Mouse (Mus musculus): ENCODE measurements around the gene Cfd. TPM values are rescaled to one million over a fixed set of nuclear protein-coding genes. Genes with fewer than 3 reads are reported as not detected.
A peak's percentile ranks its signal among the peaks of the same experiment; 100 is the strongest.

Cfd gene
- polyA plus RNA-seq, 1 experiment from 2014 or later: not detected

DNA sequence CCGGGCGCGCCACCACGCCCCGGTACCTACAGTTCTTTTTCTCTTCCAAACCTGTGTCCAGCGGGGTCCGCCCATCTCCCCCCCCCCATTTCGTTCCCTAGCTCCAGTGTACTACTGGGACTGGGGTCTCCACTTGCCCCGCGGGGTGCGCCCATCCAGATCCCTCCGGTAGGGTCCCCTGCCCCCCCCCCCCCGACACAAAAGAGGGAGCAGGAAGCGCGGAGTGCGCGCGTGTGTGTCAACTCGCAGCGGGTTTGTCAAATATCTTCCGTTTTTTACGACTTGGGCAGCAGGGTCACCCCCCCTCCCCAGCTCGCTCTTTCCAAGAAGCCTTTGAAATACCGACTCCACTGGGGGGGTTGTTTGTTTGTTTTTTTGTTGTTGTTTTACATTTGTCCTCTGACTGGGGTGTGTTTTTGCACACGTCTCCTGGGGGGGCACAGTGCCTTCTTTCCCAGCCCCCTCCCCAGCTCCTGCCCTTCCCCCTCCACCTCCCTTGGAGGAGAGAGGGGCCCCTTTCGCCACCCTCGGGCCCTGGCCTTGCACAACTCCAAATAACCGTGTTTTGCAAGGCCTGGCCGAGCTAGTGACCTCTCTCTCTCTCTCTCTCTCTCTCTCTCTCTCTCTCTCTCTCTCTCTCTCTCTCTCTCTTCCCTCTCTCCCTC is 37.5 kb downstream of the Cfd start:
- Histone ChIP-seq H3K27me3 (ENCODE audit: control insufficient read depth, insufficient read depth, low read length) (peaks cover 4% of the 10 kb centered on the region), H3K9me3 (ENCODE audit: control insufficient read depth, low read length) (no peaks in the 10 kb centered on the region), H3K27ac (ENCODE audit: low read depth, low read length) (peak overlapping the region; percentile 72; the same call in 1 of the 2 replicates), H3K36me3 (ENCODE audit: control insufficient read depth, insufficient read depth, low read length) (no peaks in the 10 kb centered on the region), H3K9ac (ENCODE audit: low read length) (peak overlapping the region; percentile 83), H3K4me2 (ENCODE audit: low read depth, low read length, severe bottlenecking) (peak overlapping the region; percentile 83), H3K4me1 (replicated peaks; ENCODE audit: control insufficient read depth, insufficient read depth, low read length) (peaks cover 9% of the 10 kb centered on the region), H3K4me3 (ENCODE audit: low read depth, low read length) (peak overlapping the region; percentile 86)
- WGBS: under 1% methylated on average over 29 of the region's 29 CpGs
- DNase-seq (ENCODE audit: low spot score): peak; percentile 78
- ATAC-seq (replicated peaks; ENCODE audit: low FRiP score): no peak

DNA sequence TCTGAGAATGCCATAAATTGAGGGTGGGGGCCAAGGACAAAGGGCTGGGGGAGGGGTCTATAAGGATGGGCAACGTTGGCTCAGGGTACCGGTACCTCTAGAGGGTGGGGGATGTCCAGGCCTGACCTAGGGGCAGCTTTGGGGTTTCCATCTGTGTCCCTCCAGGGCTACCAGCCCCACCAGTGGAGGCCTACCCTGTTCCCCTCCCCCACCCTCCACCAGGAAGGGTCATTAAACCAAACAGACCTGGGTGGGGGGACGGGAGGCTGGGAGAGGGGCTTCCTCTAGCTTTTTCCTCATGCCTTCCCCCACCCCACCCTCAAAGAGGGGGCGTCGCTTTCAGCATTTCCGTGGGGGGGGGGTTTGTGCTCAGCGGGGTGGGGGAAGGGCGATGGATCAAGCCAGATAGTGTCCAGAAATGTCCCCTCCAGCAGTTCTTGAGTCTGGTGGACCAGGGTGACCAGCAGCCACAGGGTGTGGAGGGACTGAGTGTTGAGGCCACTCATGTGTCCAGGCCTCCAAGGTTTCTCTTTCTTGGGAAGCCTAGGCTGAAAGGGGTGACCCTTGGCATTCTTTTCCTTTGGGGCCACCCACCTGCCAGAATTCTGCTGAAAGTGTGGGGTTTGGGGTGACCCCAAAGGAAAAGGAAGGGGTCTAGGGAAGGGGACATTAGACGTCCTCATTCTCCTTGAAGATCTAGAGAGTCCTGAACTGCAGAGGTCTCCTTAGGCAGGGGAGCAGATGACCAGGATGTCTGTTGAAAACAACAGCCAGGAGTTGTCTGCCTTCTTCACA is 38.5 kb downstream of the Cfd start:
- no peaks in the 10 kb centered on the region for H3K36me3 ChIP-seq (ENCODE audit: control insufficient read depth, insufficient read depth, low read length)
- ATAC-seq (replicated peaks; ENCODE audit: low FRiP score) (0 out of 2 replicates have a peak, but pooled peaks have one; percentile 10), DNase-seq (ENCODE audit: low spot score) (no peak)
- peak overlapping the region; percentile 49 for H3K9ac ChIP-seq (ENCODE audit: low read length)
- peak overlapping the region; percentile 59; the same call in 1 of the 2 replicates for H3K27ac ChIP-seq (ENCODE audit: low read depth, low read length)
- H3K4me3 ChIP-seq (ENCODE audit: low read depth, low read length): peak overlapping the region; percentile 86
- H3K27me3 ChIP-seq (ENCODE audit: control insufficient read depth, insufficient read depth, low read length): no peaks in the 10 kb centered on the region; the same call in 1 of the 2 replicates
- WGBS: 19% methylated on average over 9 of the region's 9 CpGs
- H3K4me2 ChIP-seq (ENCODE audit: low read depth, low read length, severe bottlenecking): peak overlapping the region; percentile 83
- no peaks in the 10 kb centered on the region for H3K9me3 ChIP-seq (ENCODE audit: control insufficient read depth, low read length)
- peaks cover 9% of the 10 kb centered on the region for H3K4me1 ChIP-seq (replicated peaks; ENCODE audit: control insufficient read depth, insufficient read depth, low read length)

DNA sequence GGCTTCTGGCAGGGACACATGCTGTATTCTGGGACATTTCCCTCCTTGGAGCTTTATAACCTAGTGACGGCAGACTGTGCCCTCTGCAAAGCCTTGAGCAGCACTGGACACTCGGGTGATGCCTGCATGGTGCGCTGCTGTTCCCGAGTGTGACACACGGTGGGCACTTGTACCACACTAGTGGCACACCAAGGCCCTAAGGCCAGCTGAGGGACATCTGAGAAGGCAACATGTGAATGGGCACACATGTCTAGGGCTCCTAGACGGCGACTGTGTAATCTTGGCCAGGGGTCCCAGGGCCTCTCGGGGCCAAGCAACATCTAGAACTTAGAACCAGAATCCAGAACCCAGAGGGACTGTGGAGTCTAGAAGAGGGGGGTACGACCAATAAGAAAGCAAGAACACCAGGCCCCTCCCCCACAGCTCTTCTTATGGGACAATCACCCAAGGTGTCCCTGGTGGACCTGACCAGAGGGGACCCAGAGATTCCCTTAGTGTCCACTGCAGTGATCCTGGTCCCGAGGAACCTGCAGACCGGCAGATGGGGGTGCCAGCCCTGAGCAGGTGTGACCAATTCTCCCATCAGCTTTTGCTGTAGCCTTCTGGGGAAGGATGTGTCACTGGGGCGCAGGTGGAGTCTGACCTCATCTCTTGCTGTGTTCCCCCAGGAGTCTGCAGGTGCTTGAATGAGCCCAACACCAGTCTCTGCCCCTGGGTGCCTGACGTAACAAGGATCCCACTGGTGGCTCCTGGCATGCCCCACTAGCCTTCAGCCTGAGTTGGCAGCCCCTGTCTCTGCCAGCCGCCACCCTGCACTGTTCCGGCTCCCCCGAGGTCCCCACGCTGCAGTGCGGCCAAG is 39.5 kb downstream of the Cfd start:
- H3K4me1 ChIP-seq (replicated peaks; ENCODE audit: control insufficient read depth, insufficient read depth, low read length): peaks cover 9% of the 10 kb centered on the region
- no peak overlapping the region for H3K4me2 ChIP-seq (ENCODE audit: low read depth, low read length, severe bottlenecking)
- no peaks in the 10 kb centered on the region for H3K9me3 ChIP-seq (ENCODE audit: control insufficient read depth, low read length)
- no peaks in the 10 kb centered on the region for H3K36me3 ChIP-seq (ENCODE audit: control insufficient read depth, insufficient read depth, low read length)
- 91% methylated on average over 18 of the region's 18 CpGs for WGBS
- DNase-seq (ENCODE audit: low spot score) (no peak), ATAC-seq (replicated peaks; ENCODE audit: low FRiP score) (no peak)
- no peak overlapping the region for H3K27ac ChIP-seq (ENCODE audit: low read depth, low read length)
- H3K4me3 ChIP-seq (ENCODE audit: low read depth, low read length): no peak overlapping the region
- H3K27me3 ChIP-seq (ENCODE audit: control insufficient read depth, insufficient read depth, low read length): no peaks in the 10 kb centered on the region
- H3K9ac ChIP-seq (ENCODE audit: low read length): no peak overlapping the region

DNA sequence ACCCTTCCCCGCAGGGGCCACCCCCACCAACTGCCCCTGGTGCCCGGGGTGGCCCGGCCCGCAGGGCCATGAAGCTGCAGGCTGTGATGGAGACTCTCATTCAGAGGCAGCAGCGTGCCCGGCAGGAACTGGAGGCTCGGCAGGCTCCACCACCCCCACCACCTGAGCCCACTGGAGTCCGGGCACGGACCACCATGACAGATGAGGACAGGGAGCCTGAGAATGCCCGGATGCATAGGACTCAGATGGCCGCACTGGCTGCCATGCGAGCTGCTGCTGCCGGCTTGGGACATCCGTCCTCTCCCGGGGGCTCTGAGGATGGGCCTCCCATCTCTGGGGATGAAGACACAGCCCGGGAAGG is 40.2 kb downstream of the Cfd start:
- H3K4me2 ChIP-seq (ENCODE audit: low read depth, low read length, severe bottlenecking): no peak overlapping the region
- H3K9ac ChIP-seq (ENCODE audit: low read length): no peak overlapping the region

DNA sequence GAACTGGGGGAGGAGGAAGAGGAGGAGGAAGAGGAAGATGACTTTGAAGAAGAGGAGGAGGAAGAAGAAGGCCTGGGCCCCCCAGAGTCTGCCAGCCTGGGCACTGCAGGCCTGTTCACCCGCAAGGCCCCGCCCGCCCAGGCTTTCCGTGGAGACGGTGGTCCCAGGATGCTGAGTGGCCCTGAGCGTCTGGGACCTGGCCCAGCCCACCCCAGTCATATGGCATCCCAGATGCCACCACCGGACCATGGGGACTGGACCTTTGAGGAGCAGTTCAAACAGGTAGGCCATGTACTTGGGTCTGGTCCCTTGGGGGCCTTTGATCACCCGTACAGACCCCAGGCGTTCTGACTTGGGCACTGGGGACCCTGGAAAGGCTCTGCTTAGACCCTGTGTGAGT is 41.1 kb downstream of the Cfd start:
- H3K27me3 ChIP-seq (ENCODE audit: control insufficient read depth, insufficient read depth, low read length): no peaks in the 10 kb centered on the region
- DNase-seq (ENCODE audit: low spot score) (no peak), ATAC-seq (replicated peaks; ENCODE audit: low FRiP score) (no peak)
- no peak overlapping the region for H3K27ac ChIP-seq (ENCODE audit: low read depth, low read length)
- peaks cover 9% of the 10 kb centered on the region for H3K4me1 ChIP-seq (replicated peaks; ENCODE audit: control insufficient read depth, insufficient read depth, low read length)
- H3K4me2 ChIP-seq (ENCODE audit: low read depth, low read length, severe bottlenecking): no peak overlapping the region
- no peak overlapping the region for H3K9ac ChIP-seq (ENCODE audit: low read length)
- no peaks in the 10 kb centered on the region for H3K9me3 ChIP-seq (ENCODE audit: control insufficient read depth, low read length)
- H3K4me3 ChIP-seq (ENCODE audit: low read depth, low read length): no peak overlapping the region
- H3K36me3 ChIP-seq (ENCODE audit: control insufficient read depth, insufficient read depth, low read length): no peaks in the 10 kb centered on the region
- 84% methylated on average over 9 of the region's 9 CpGs for WGBS

More for the DNA sequence above, 40.2 kb downstream of the Cfd start:
- H3K9me3 ChIP-seq (ENCODE audit: control insufficient read depth, low read length): no peaks in the 10 kb centered on the region
- H3K4me3 ChIP-seq (ENCODE audit: low read depth, low read length): no peak overlapping the region
- no peaks in the 10 kb centered on the region for H3K36me3 ChIP-seq (ENCODE audit: control insufficient read depth, insufficient read depth, low read length)
- no peak overlapping the region for H3K27ac ChIP-seq (ENCODE audit: low read depth, low read length)
- 94% methylated on average over 16 of the region's 16 CpGs for WGBS
- peaks cover 9% of the 10 kb centered on the region for H3K4me1 ChIP-seq (replicated peaks; ENCODE audit: control insufficient read depth, insufficient read depth, low read length)
- no peak for DNase-seq (ENCODE audit: low spot score)
- no peaks in the 10 kb centered on the region for H3K27me3 ChIP-seq (ENCODE audit: control insufficient read depth, insufficient read depth, low read length)
- no peak for ATAC-seq (replicated peaks; ENCODE audit: low FRiP score)

DNA sequence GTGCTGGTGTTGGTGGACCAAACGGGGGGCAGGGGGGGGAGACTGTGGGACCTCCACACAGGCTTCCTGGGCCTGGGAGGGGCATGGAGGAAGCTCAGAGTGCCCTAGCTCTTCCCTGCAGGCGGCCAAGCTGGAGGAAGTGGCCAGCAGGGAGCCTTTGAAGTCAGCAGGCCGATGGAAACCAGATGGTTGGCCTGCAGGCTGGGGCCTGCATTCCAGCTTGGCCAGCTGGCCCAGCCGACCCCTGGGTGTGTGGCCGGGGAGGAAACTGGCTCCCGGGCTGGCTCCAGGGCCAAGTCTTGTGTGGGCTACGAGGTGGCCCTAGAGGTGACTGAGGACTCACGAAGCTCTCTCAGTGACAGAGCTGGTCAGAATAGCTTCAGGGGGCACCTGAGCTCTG is 42.1 kb downstream of the Cfd start:
- Histone ChIP-seq H3K27me3 (ENCODE audit: control insufficient read depth, insufficient read depth, low read length) (no peaks in the 10 kb centered on the region), H3K4me1 (replicated peaks; ENCODE audit: control insufficient read depth, insufficient read depth, low read length) (peaks cover 9% of the 10 kb centered on the region), H3K4me3 (ENCODE audit: low read depth, low read length) (no peak overlapping the region), H3K9me3 (ENCODE audit: control insufficient read depth, low read length) (no peaks in the 10 kb centered on the region), H3K9ac (ENCODE audit: low read length) (no peak overlapping the region), H3K4me2 (ENCODE audit: low read depth, low read length, severe bottlenecking) (no peak overlapping the region), H3K27ac (ENCODE audit: low read depth, low read length) (no peak overlapping the region), H3K36me3 (ENCODE audit: control insufficient read depth, insufficient read depth, low read length) (no peaks in the 10 kb centered on the region)
- 32% methylated on average over 8 of the region's 8 CpGs for WGBS
- ATAC-seq (replicated peaks; ENCODE audit: low FRiP score) (no peak), DNase-seq (ENCODE audit: low spot score) (no peak)

- H3K36me3 ChIP-seq (ENCODE audit: control insufficient read depth, insufficient read depth, low read length): no peaks in the 10 kb centered on the region
- no peak overlapping the region for H3K4me2 ChIP-seq (ENCODE audit: low read depth, low read length, severe bottlenecking)
Measured at GRCm38 (mm10) chr10:79933145-79933679, 42.6 kb downstream of the Cfd start.

DNA sequence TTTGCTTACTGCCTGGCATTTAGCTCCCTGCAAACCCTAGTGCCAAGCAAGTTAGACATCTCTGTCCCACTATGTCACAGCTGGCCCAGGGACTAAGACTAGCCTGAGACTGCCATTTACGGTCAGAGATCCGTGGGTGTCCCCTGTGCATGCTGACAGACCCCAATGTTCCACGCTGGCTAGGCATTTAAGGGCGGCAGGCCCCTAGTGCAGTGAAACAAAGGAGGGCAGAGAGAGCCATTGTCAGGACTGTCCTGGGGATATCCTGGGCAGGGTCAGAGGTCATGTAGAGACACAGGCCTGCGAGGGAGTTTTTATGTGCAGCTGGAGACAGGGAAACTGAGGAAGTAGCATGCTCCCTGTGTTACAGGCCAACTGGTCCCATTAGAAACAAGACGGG is 43.2 kb downstream of the Cfd start:
- Histone ChIP-seq H3K4me3 (ENCODE audit: low read depth, low read length) (no peak overlapping the region), H3K9me3 (ENCODE audit: control insufficient read depth, low read length) (no peaks in the 10 kb centered on the region), H3K4me2 (ENCODE audit: low read depth, low read length, severe bottlenecking) (no peak overlapping the region), H3K27me3 (ENCODE audit: control insufficient read depth, insufficient read depth, low read length) (no peaks in the 10 kb centered on the region), H3K4me1 (replicated peaks; ENCODE audit: control insufficient read depth, insufficient read depth, low read length) (peaks cover 6% of the 10 kb centered on the region), H3K36me3 (ENCODE audit: control insufficient read depth, insufficient read depth, low read length) (no peaks in the 10 kb centered on the region), H3K9ac (ENCODE audit: low read length) (no peak overlapping the region), H3K27ac (ENCODE audit: low read depth, low read length) (no peak overlapping the region)
- 40% methylated on average over 6 of the region's 6 CpGs for WGBS
- ATAC-seq (replicated peaks; ENCODE audit: low FRiP score): no peak
- no peak for DNase-seq (ENCODE audit: low spot score)

More at GRCm38 (mm10) chr10:79933145-79933679, 42.6 kb downstream of the Cfd start:
- H3K9ac ChIP-seq (ENCODE audit: low read length): no peak overlapping the region
- no peak for ATAC-seq (replicated peaks; ENCODE audit: low FRiP score)
- no peak overlapping the region for H3K4me3 ChIP-seq (ENCODE audit: low read depth, low read length)
- peaks cover 9% of the 10 kb centered on the region for H3K4me1 ChIP-seq (replicated peaks; ENCODE audit: control insufficient read depth, insufficient read depth, low read length)
- H3K27me3 ChIP-seq (ENCODE audit: control insufficient read depth, insufficient read depth, low read length): no peaks in the 10 kb centered on the region
- no peak overlapping the region for H3K27ac ChIP-seq (ENCODE audit: low read depth, low read length)
- DNase-seq (ENCODE audit: low spot score): no peak
- no peaks in the 10 kb centered on the region for H3K9me3 ChIP-seq (ENCODE audit: control insufficient read depth, low read length)
- WGBS: 74% methylated on average over 9 of the region's 9 CpGs
